Mouse (Mus musculus) cerebellum, adult 2 months (tissue): ENCODE results near the gene Apol11a. TPM values are rescaled to one million over a fixed set of nuclear protein-coding genes. Genes with fewer than 3 reads are reported as not detected.
"Not testable (repeated sequence)": the region's sequence is repeated elsewhere in the genome, so short reads cannot be mapped to it uniquely, and the experiment has no call there.

Source experiments
- DNase-seq, 2 experiments: peaks; one replicate each; pipeline ENCODE4 v3.0.0; 2021
- H3K27ac ChIP-seq: fragments of 200-500 bp; 2 replicates; pipeline ENCODE4 v1.5.1; 2012; ENCODE audit warnings: low read length, control low read depth, inconsistent platforms; ENCODE audit not compliant: insufficient read depth
- H3K27me3 ChIP-seq: fragments of 200-500 bp; 2 replicates; pipeline ENCODE4 v1.6.1; 2012; ENCODE audit warnings: inconsistent platforms, mild to moderate bottlenecking, low read length, moderate library complexity; ENCODE audit not compliant: control insufficient read depth, insufficient read depth
- H3K4me1 ChIP-seq: fragments of 200-500 bp; 2 replicates; pipeline ENCODE4 v1.6.1; 2011; ENCODE audit warnings: low read length; ENCODE audit not compliant: control insufficient read depth, insufficient read depth
- H3K4me3 ChIP-seq: fragments of 200-500 bp; replicated peaks from 2 replicates; pipeline ENCODE3; 2011; ENCODE audit warnings: mild to moderate bottlenecking, low read depth, low read length, control low read depth; ENCODE audit not compliant: insufficient read depth
- CTCF ChIP-seq: fragments of 200-500 bp; IDR thresholded peaks from 2 replicates; pipeline ENCODE4 v1.5.1; 2011; ENCODE audit warnings: low read depth, mild to moderate bottlenecking, control low read depth, low read length, moderate library complexity, borderline replicate concordance; ENCODE audit not compliant: insufficient read depth
- POLR2A ChIP-seq: fragments of 200-500 bp; IDR thresholded peaks from 2 replicates; pipeline ENCODE4 v1.6.1; 2011; ENCODE audit warnings: low read length, control low read depth, borderline replicate concordance; ENCODE audit not compliant: insufficient read depth
- WGBS: fragments of 180-500 bp; shearing (Covaris S2); methylation state at CpG from one replicate; pipeline ENCODE4 v1.1.7; 2018; 5-methylcytosine and 5-hydroxymethylcytosine counted together
- polyA plus RNA-seq: library from polyadenylated mRNA; depleted of rRNA; stranded (reverse); fragments of >200 nt; gene quantifications from 2 replicates; pipeline ENCODE4 v1.2.3, GENCODE M21; 2012; rRNA removed

Apol11a gene
- not detected in 2 replicates for polyA plus RNA-seq

- not testable (repeated sequence) for H3K4me1 ChIP-seq, H3K27ac ChIP-seq, H3K27me3 ChIP-seq, H3K4me3 ChIP-seq, DNase-seq
Observed at GRCm38 (mm10) chr15:77507966-77508365, at the start of gene Apol11a. Gene Apol11a (plus strand): TSS chr15:77508271.

DNA sequence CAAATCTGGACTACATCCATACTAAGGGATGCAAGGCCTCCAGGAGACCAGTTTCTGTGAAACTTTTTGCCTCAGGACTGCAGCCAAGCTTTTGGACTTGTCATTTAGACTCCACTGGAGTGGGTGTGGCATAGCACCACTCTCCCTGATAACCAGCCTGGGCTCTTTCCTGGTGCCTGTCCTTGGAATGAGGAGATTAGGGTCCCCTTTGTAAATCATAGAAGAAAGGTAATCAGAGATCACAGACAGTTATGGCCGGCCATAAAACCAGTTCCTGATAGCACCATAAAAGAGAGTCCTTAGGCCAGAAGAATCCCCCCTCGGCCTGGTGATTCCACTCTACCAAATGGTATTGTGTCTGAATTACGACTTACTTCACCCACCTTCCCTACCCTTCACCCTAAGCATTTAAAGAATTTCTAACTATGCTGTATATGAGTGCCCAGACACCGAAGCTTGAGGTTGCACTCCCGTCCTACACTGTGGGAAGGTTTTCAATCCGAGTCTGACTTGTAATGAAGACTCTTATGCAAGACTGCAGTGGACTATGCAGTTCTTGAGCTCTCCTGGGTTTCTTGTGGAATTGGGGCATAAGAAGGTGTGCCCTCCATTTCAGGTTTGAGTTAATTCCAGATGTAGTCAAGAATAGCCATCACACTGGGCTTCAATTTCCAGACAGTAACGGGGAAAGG, 33.2 kb upstream of the Apol11a start:
- not testable (repeated sequence) for H3K27ac ChIP-seq, H3K4me3 ChIP-seq, H3K27me3 ChIP-seq, H3K4me1 ChIP-seq, DNase-seq
- WGBS, result 90% methylated on average over 7 of the region's 7 CpGs

DNA sequence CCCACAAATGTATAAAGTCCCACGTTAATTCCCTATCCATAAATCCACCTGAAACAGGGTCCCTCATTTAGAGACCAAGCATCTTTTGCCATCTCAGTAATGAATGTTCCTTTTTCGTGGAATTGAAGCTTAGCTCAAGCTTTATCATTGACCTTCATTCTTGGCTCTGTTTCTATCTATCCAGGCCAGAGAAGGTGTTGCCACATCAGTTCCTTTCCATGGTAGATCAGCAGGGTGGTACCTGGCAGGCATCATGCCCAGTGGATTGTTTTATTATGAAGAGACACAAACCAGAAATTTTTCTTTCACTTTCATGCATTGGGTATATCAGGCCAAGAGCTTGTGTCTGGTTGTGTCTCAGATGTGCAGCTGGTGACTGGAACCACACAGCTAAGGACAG, 31.4 kb upstream of the Apol11a start, which contains the start of gene Apol10a:
TSS of gene Apol10a (plus strand) at position 355 of the 400 bp plus-strand sequence.
- DNase-seq, H3K27me3 ChIP-seq, H3K4me1 ChIP-seq, H3K4me3 ChIP-seq, H3K27ac ChIP-seq: not testable (repeated sequence)
- 73% methylated on average over 2 of the region's 2 CpGs for WGBS

- H3K4me3 ChIP-seq, result no peak overlapping the region
Observed at GRCm38 (mm10) chr15:77482140-77482794, 25.8 kb upstream of the Apol11a start.

DNA sequence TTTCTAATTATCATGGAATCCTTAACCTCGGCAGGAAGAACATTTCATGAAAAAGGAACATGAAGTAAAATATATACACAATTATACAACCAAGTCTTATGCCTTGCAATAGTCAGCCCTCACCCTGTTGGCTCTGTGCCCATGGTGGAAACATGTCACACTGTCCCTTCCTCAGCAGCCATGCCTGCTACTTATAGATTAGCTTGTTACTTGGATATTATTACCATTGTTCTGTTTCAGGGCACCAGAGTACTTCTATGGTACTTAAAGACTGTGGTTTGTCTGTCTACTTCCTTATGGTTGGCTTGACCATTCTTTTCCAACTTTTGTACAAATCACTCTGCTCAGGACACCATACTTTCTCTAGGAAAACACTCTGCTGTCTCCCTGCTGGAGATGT, 14.9 kb upstream of the Apol11a start:
- H3K4me3 ChIP-seq, H3K27me3 ChIP-seq, H3K4me1 ChIP-seq, H3K27ac ChIP-seq, DNase-seq: not testable (repeated sequence)
- WGBS, result no CpG with 5 or more reads among the region's 1 CpGs

More at GRCm38 (mm10) chr15:77482140-77482794, 25.8 kb upstream of the Apol11a start:
- Histone ChIP-seq H3K27ac (no peak overlapping the region), H3K4me1 (no peaks in the 10 kb centered on the region), H3K27me3 (no peaks in the 10 kb centered on the region)
- WGBS, result 69% methylated on average over 4 of the region's 4 CpGs
- TF ChIP-seq CTCF (no peak), POLR2A (no peak)
- DNase-seq, result no peak

GRCm38 (mm10) chr15:77494694-77495093, 13.4 kb upstream of the Apol11a start:
- H3K4me3 ChIP-seq, H3K4me1 ChIP-seq, H3K27me3 ChIP-seq, H3K27ac ChIP-seq, DNase-seq: not testable (repeated sequence)
- 63% methylated on average over 1 of the region's 1 CpGs for WGBS

GRCm38 (mm10) chr15:77520596-77520995, 12.5 kb downstream of the Apol11a start:
- not testable (repeated sequence) for H3K27ac ChIP-seq, DNase-seq, H3K4me1 ChIP-seq, H3K27me3 ChIP-seq, H3K4me3 ChIP-seq
- WGBS, result 78% methylated on average over 4 of the region's 4 CpGs

DNA sequence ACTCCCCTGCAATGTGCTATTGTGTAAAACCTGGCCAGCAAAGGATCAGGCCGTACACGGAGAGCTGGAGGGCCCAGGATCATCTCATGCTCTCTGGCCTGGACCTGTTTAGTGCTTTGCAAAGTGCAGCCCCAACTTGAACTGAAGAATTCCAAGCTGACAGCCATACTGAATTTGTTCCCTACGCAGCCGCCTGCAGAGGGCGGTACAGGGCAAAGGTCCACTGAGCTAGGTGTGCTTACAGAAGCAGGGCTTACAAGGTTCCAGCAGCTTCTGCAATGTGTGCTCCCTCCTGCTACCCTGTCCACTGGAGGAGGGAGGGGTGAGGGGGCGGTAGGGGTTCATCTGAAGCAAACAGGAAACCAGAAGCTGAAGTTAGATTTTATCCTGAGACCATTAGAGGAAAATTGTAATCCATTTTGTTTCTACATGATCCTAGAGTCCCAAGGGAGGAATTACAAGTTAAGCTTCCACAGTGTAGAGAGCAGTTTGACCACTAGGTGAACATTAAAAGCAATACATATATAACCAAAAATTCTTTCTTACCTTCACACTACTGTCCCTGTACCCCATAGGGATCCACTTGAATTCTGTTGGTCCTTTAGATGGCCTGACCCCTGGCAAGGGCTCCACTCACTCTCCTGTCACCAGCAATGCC, 15.2 kb downstream of the Apol11a start:
- H3K27me3 ChIP-seq, H3K4me1 ChIP-seq, H3K4me3 ChIP-seq, H3K27ac ChIP-seq: not testable (repeated sequence)
- 24% methylated on average over 6 of the region's 6 CpGs for WGBS
- DNase-seq, result peak; percentile 9 to 33
- peak; percentile 24; the same call in 1 of the 2 replicates for TF ChIP-seq CTCF

- no peak for DNase-seq
- no peak within 1 kb of the TSS for H3K4me3 ChIP-seq
- H3K27me3 ChIP-seq, result no peaks in the 10 kb centered on the region
- no peak within 1 kb of the TSS for H3K27ac ChIP-seq
- H3K4me1 ChIP-seq, result no peaks in the 10 kb centered on the region
- no peak for TF ChIP-seq POLR2A
- TF ChIP-seq CTCF, result no peak
Observed at GRCm38 (mm10) chr15:77533216-77533615, 25.1 kb downstream of the Apol11a start, which contains the start of gene Apol7c. Gene Apol7c (minus strand): TSS chr15:77533316.

- H3K27ac ChIP-seq, H3K27me3 ChIP-seq, DNase-seq, H3K4me3 ChIP-seq, H3K4me1 ChIP-seq: not testable (repeated sequence)
- 11% methylated on average over 1 of the region's 1 CpGs for WGBS
Observed at GRCm38 (mm10) chr15:77539221-77539620, 31.1 kb downstream of the Apol11a start.
